Mouse (Mus musculus) frontal cortex, postnatal 14 days (tissue): ENCODE measurements around the gene Mex3a.

Experiments
- DNase-seq, 2 experiments: peaks; one replicate each; pipeline ENCODE4 v3.0.0; 2022; ENCODE audit warnings: low spot score in 2 of 2

Mex3a gene

GRCm38 (mm10) chr3:88505081-88505480 is 27.1 kb upstream of the Mex3a start:
- no peak for DNase-seq

- no peak for DNase-seq
Measured at GRCm38 (mm10) chr3:88505765-88506164, 26.4 kb upstream of the Mex3a start.

GRCm38 (mm10) chr3:88509250-88509649 is 22.9 kb upstream of the Mex3a start:
- DNase-seq = no peak

- peak; percentile 83 to 90 for DNase-seq
Measured at GRCm38 (mm10) chr3:88509692-88510420, 22.3 kb upstream of the Mex3a start, which contains the start of gene Lmna. Gene Lmna (minus strand): TSS chr3:88509956.

GRCm38 (mm10) chr3:88510421-88511289 is 21.5 kb upstream of the Mex3a start:
- DNase-seq = no peak

GRCm38 (mm10) chr3:88511559-88511958 is 20.6 kb upstream of the Mex3a start:
- no peak for DNase-seq

GRCm38 (mm10) chr3:88512141-88512895 is 19.9 kb upstream of the Mex3a start:
- no peak for DNase-seq

- DNase-seq = no peak
Measured at GRCm38 (mm10) chr3:88512896-88513545, 19.2 kb upstream of the Mex3a start.

- DNase-seq = no peak
Measured at GRCm38 (mm10) chr3:88513546-88514115, 18.6 kb upstream of the Mex3a start.

GRCm38 (mm10) chr3:88514231-88515094 is 17.7 kb upstream of the Mex3a start:
- no peak for DNase-seq

GRCm38 (mm10) chr3:88515095-88515386 is 17.2 kb upstream of the Mex3a start:
- DNase-seq = no peak

- no peak for DNase-seq
Measured at GRCm38 (mm10) chr3:88516407-88516806, 15.8 kb upstream of the Mex3a start.

- no peak for DNase-seq
Measured at GRCm38 (mm10) chr3:88518411-88518810, 13.8 kb upstream of the Mex3a start.

GRCm38 (mm10) chr3:88520078-88520477 is 12.1 kb upstream of the Mex3a start:
- no peak for DNase-seq

GRCm38 (mm10) chr3:88521156-88521555 is 11.0 kb upstream of the Mex3a start:
- no peak for DNase-seq

GRCm38 (mm10) chr3:88521803-88522331 is 10.3 kb upstream of the Mex3a start:
- peak in 1 of 2 experiments; percentile 46 for DNase-seq

- DNase-seq = no peak
Measured at GRCm38 (mm10) chr3:88523027-88523426, 9.2 kb upstream of the Mex3a start.

GRCm38 (mm10) chr3:88525021-88525420 is 7.2 kb upstream of the Mex3a start:
- DNase-seq = no peak

GRCm38 (mm10) chr3:88526157-88527131 is 5.8 kb upstream of the Mex3a start:
- peak; percentile 69 to 73 for DNase-seq
